25 mouse cellular contexts compared by ENCODE assay signal in the genomic region with DNA sequence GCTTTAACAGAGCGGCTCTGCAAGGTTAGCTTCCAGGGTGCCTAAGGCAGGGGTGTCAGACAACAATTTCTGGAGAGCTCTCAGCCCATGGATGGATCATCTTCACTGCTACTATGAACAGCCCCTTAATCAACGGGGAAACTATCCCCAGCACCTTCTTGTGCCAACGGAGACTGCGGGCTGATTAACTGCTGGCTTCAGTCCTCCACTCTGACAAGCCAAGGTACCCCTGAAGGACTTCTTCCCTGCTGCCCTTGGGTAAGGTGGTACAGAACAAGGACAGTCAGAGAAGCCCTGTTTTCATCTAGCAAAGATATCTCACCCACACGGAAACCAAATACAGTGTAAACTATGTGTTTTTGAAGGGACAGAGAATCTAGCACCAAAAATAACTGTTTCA.
DNase-seq lines count a peak whose midpoint lies in the region; ATAC-seq lines count a peak whose summit lies in the region.
"Had no signal": no experiment of that assay in that cellular context is flagged by ENCODE, and none has a peak within 500 bp of the region (broad histone marks: within the 10 kb centered on the region; RNA-seq: fewer than 3 reads in every experiment).

No protein-coding gene starts in this region.

- H3K27ac ChIP-seq in heart, embryonic 12.5 days (ENCODE audit: poor library complexity, severe bottlenecking): 0 out of 2 replicates have a peak overlapping the region, but pooled peaks have one; percentile 1
- 0 out of 2 replicates have a peak overlapping the region, but pooled peaks have one; percentile 12 for H3K27ac ChIP-seq in midbrain, embryonic 13.5 days
- no peak overlapping the region for H3K27ac ChIP-seq in midbrain, embryonic 16.5 days (ENCODE audit: low read length)
- H3K27ac ChIP-seq: embryonic facial prominence, embryonic 10.5 days; embryonic facial prominence, embryonic 15.5 days; forebrain, embryonic 12.5 days; heart, embryonic 15.5 days; hindbrain, embryonic 12.5 days; kidney, postnatal 0 days; limb, embryonic 12.5 days; liver, embryonic 15.5 days; lung, embryonic 15.5 days; midbrain, embryonic 10.5 days; stomach, embryonic 15.5 days had no signal

- H3K9ac ChIP-seq in heart, embryonic 12.5 days: no peak overlapping the region
- H3K9ac ChIP-seq in midbrain, embryonic 13.5 days (replicated peaks): no peak overlapping the region
- no peak overlapping the region for H3K9ac ChIP-seq in midbrain, embryonic 16.5 days (ENCODE audit: low read depth, low read length)
- H3K9ac ChIP-seq: embryonic facial prominence, embryonic 15.5 days; forebrain, embryonic 12.5 days; heart, embryonic 15.5 days; hindbrain, embryonic 12.5 days; limb, embryonic 12.5 days; liver, embryonic 15.5 days; lung, embryonic 15.5 days; stomach, embryonic 15.5 days had no signal

- 67% methylated on average over 5 of the region's 5 CpGs for WGBS in heart, embryonic 12.5 days
- 89% methylated on average over 5 of the region's 5 CpGs for WGBS in midbrain, embryonic 13.5 days
- 81% methylated on average over 5 of the region's 5 CpGs for WGBS in midbrain, embryonic 16.5 days

- ATAC-seq in heart, embryonic 12.5 days (ENCODE audit: insufficient number of reproducible peaks, low FRiP score): no peak
- ATAC-seq in midbrain, embryonic 13.5 days: no peak
- no peak for ATAC-seq in midbrain, embryonic 16.5 days
- ATAC-seq: intestine, embryonic 16.5 days had no signal

- no peaks in the 10 kb centered on the region for H3K27me3 ChIP-seq in heart, embryonic 12.5 days (replicated peaks)
- no peaks in the 10 kb centered on the region for H3K27me3 ChIP-seq in midbrain, embryonic 13.5 days
- H3K27me3 ChIP-seq in midbrain, embryonic 16.5 days (ENCODE audit: control insufficient read depth, insufficient read depth, low read depth, low read length): no peaks in the 10 kb centered on the region
- H3K27me3 ChIP-seq: CH12.LX; embryonic facial prominence, embryonic 15.5 days; forebrain, embryonic 12.5 days; heart, embryonic 15.5 days; hindbrain, embryonic 12.5 days; limb, embryonic 12.5 days; liver, embryonic 15.5 days; lung, embryonic 15.5 days; stomach, embryonic 15.5 days had no signal

- no peaks in the 10 kb centered on the region for H3K9me3 ChIP-seq in heart, embryonic 12.5 days (replicated peaks)
- no peaks in the 10 kb centered on the region for H3K9me3 ChIP-seq in midbrain, embryonic 13.5 days
- H3K9me3 ChIP-seq in midbrain, embryonic 16.5 days (replicated peaks; ENCODE audit: control insufficient read depth, low read length, poor library complexity, severe bottlenecking): no peaks in the 10 kb centered on the region
- H3K9me3 ChIP-seq: embryonic facial prominence, embryonic 10.5 days; embryonic facial prominence, embryonic 15.5 days; forebrain, embryonic 12.5 days; heart, embryonic 15.5 days; hindbrain, embryonic 12.5 days; limb, embryonic 12.5 days; liver, embryonic 15.5 days; lung, embryonic 15.5 days; midbrain, embryonic 10.5 days; stomach, embryonic 15.5 days had no signal

- no peak overlapping the region for H3K4me2 ChIP-seq in heart, embryonic 12.5 days
- H3K4me2 ChIP-seq in midbrain, embryonic 13.5 days (replicated peaks): no peak overlapping the region
- no peak overlapping the region for H3K4me2 ChIP-seq in midbrain, embryonic 16.5 days (ENCODE audit: low read length)
- H3K4me2 ChIP-seq: embryonic facial prominence, embryonic 15.5 days; forebrain, embryonic 12.5 days; heart, embryonic 15.5 days; hindbrain, embryonic 12.5 days; limb, embryonic 12.5 days; liver, embryonic 15.5 days; lung, embryonic 15.5 days; stomach, embryonic 15.5 days had no signal

- DNase-seq in adrenal gland, adult (ENCODE audit: inconsistent age in 2 of 2, low spot score in 1 of 2): peak; percentile 51 to 88
- DNase-seq in adrenal gland, adult 18-20 months (ENCODE audit: low spot score in 2 of 2): no peak
- no peak for DNase-seq in heart, adult 11 months
- no peak for DNase-seq in Muller cell, postnatal 12 days (ENCODE audit: inconsistent ontology term)
- DNase-seq: cerebellum, adult 18-20 months; cerebellum, postnatal 14 days; gastrocnemius, postnatal 25 days; kidney, adult 8-10 months; right cerebral cortex, postnatal 25 days had no signal

- H3K36me3 ChIP-seq in heart, embryonic 12.5 days: no peaks in the 10 kb centered on the region
- no peaks in the 10 kb centered on the region for H3K36me3 ChIP-seq in midbrain, embryonic 13.5 days
- no peaks in the 10 kb centered on the region for H3K36me3 ChIP-seq in midbrain, embryonic 16.5 days (ENCODE audit: control insufficient read depth, insufficient read depth, low read length)
- H3K36me3 ChIP-seq: embryonic facial prominence, embryonic 10.5 days; embryonic facial prominence, embryonic 15.5 days; forebrain, embryonic 12.5 days; heart, embryonic 15.5 days; hindbrain, embryonic 12.5 days; limb, embryonic 12.5 days; liver, embryonic 15.5 days; lung, embryonic 15.5 days; midbrain, embryonic 10.5 days; stomach, embryonic 15.5 days had no signal

- no peak overlapping the region for H3K4me3 ChIP-seq in heart, embryonic 12.5 days
- H3K4me3 ChIP-seq in midbrain, embryonic 13.5 days (replicated peaks): no peak overlapping the region
- no peak overlapping the region for H3K4me3 ChIP-seq in midbrain, embryonic 16.5 days (ENCODE audit: low read depth, low read length)
- H3K4me3 ChIP-seq: embryonic facial prominence, embryonic 10.5 days; embryonic facial prominence, embryonic 15.5 days; forebrain, embryonic 12.5 days; heart, embryonic 15.5 days; hindbrain, embryonic 12.5 days; limb, embryonic 12.5 days; liver, embryonic 15.5 days; lung, embryonic 15.5 days; midbrain, embryonic 10.5 days; stomach, embryonic 15.5 days had no signal

- peaks cover 49% of the 10 kb centered on the region for H3K4me1 ChIP-seq in heart, embryonic 12.5 days (replicated peaks)
- peaks cover 22% of the 10 kb centered on the region for H3K4me1 ChIP-seq in midbrain, embryonic 13.5 days (replicated peaks)
- peaks cover 21% of the 10 kb centered on the region for H3K4me1 ChIP-seq in midbrain, embryonic 16.5 days (ENCODE audit: control insufficient read depth, insufficient read depth, low read length)

Comparison
In these comparisons a context has a peak if more than half of its experiments do, and no peak if none do; other contexts are left out.
1. DNase-seq: peak in adrenal gland, adult (2 of 2); none in adrenal gland, adult 18-20 months (0 of 2), heart, adult 11 months (single experiment) and Muller cell, postnatal 12 days (single experiment).